Mouse (Mus musculus) MEL (cell line): Measurements from ENCODE around the gene Birc5. TPM values are rescaled to one million over a fixed set of nuclear protein-coding genes. Genes with fewer than 3 reads are reported as not detected.

Experiments used
- DNase-seq: peaks from one replicate; pipeline ENCODE4 v3.0.0; 2011; ENCODE audit warnings: low read depth, low spot score
- H3K27ac ChIP-seq: 2 replicates; pipeline ENCODE4 v1.5.1; 2012; ENCODE audit warnings: low read depth, mild to moderate bottlenecking, control low read depth, low read length, moderate library complexity; ENCODE audit not compliant: control insufficient read depth
- H3K27me3 ChIP-seq, 2 experiments: fragments of 150-350 bp in 1 of 2; sonication (generic) in 1 of 2; 2 replicates each; pipeline ENCODE4 v1.6.1; 2012; ENCODE audit warnings: low read length in 2 of 2, mild to moderate bottlenecking in 2 of 2, improper control_type of control experiment in 1 of 2, moderate library complexity in 1 of 2; ENCODE audit not compliant: insufficient read depth in 2 of 2, control insufficient read depth in 1 of 2
- H3K36me3 ChIP-seq, 2 experiments: 2 replicates each; pipeline ENCODE4 v1.6.1; 2012 to 2014; ENCODE audit warnings: low read length in 2 of 2, improper control_type of control experiment in 1 of 2, inconsistent platforms in 1 of 2, mild to moderate bottlenecking in 1 of 2; ENCODE audit not compliant: insufficient read depth in 2 of 2, control insufficient read depth in 1 of 2
- H3K4me1 ChIP-seq, 2 experiments: fragments of 150-350 bp in 1 of 2; sonication (generic) in 1 of 2; 2 replicates each; pipeline ENCODE4 v1.6.1; 2012; ENCODE audit warnings: low read length in 2 of 2, improper control_type of control experiment in 1 of 2, mild to moderate bottlenecking in 1 of 2; ENCODE audit not compliant: insufficient read depth in 2 of 2, control insufficient read depth in 1 of 2
- H3K4me3 ChIP-seq, 2 experiments: fragments of 150-350 bp in 1 of 2; sonication (generic) in 1 of 2; 2 replicates each; pipeline ENCODE4 v1.5.1; 2012; ENCODE audit warnings: low read depth in 2 of 2, low read length in 2 of 2, mild to moderate bottlenecking in 2 of 2, moderate library complexity in 2 of 2, control low read depth in 1 of 2, improper control_type of control experiment in 1 of 2; ENCODE audit not compliant: control insufficient read depth in 1 of 2, insufficient read depth in 1 of 2
- H3K79me2 ChIP-seq: 2 replicates; pipeline ENCODE4 v1.6.1; 2012; ENCODE audit warnings: mild to moderate bottlenecking, low read length, moderate library complexity; ENCODE audit not compliant: control insufficient read depth, poor library complexity, insufficient read depth
- H3K9ac ChIP-seq: 2 replicates; pipeline ENCODE4 v1.6.1; 2012; ENCODE audit warnings: low read depth, mild to moderate bottlenecking, control low read depth, low read length, moderate library complexity; ENCODE audit not compliant: control insufficient read depth, poor library complexity, severe bottlenecking
- H3K9me3 ChIP-seq: fragments of 150-350 bp; sonication (generic); replicated peaks from 2 replicates; pipeline ENCODE4 v1.6.1; 2012; ENCODE audit warnings: mild to moderate bottlenecking, low read length, improper control_type of control experiment, moderate library complexity; ENCODE audit not compliant: insufficient read depth
- BHLHE40 ChIP-seq: IDR thresholded peaks from 2 replicates; pipeline ENCODE4 v1.6.1; 2012; ENCODE audit warnings: low read depth, mild to moderate bottlenecking, inconsistent platforms, low read length, improper control_type of control experiment, borderline replicate concordance
- CHD1 ChIP-seq: IDR thresholded peaks from 2 replicates; pipeline ENCODE4 v1.6.1; 2012; ENCODE audit warnings: low read depth, mild to moderate bottlenecking, inconsistent platforms, low read length, improper control_type of control experiment
- CHD2 ChIP-seq: IDR thresholded peaks from 2 replicates; pipeline ENCODE4 v1.6.1; 2011; ENCODE audit warnings: low read length, improper control_type of control experiment
- E2F4 ChIP-seq: IDR thresholded peaks from 2 replicates; pipeline ENCODE4 v1.6.1; 2011; ENCODE audit warnings: low read depth, low read length, improper control_type of control experiment, borderline replicate concordance
- ELF1 ChIP-seq: IDR thresholded peaks from 2 replicates; pipeline ENCODE4 v1.6.1; 2014; ENCODE audit warnings: low read depth, mild to moderate bottlenecking, inconsistent platforms, low read length, improper control_type of control experiment, moderate library complexity
- EP300 ChIP-seq, 2 experiments: IDR thresholded peaks; 2 replicates each; pipeline ENCODE4 v1.6.1; 2011; ENCODE audit warnings: improper control_type of control experiment in 2 of 2, low read length in 2 of 2, low read depth in 1 of 2, mild to moderate bottlenecking in 1 of 2
- ETS1 ChIP-seq: IDR thresholded peaks from 2 replicates; pipeline ENCODE4 v1.6.1; 2012; ENCODE audit warnings: low read depth, mild to moderate bottlenecking, inconsistent platforms, low read length, improper control_type of control experiment, moderate library complexity
- GABPA ChIP-seq: IDR thresholded peaks from 2 replicates; pipeline ENCODE4 v1.6.1; 2012; ENCODE audit warnings: low read depth, mild to moderate bottlenecking, inconsistent platforms, low read length, improper control_type of control experiment, moderate library complexity
- GATA1 ChIP-seq: IDR thresholded peaks from 2 replicates; pipeline ENCODE4 v1.6.1; 2011; ENCODE audit warnings: low read depth, low read length, improper control_type of control experiment
- HCFC1 ChIP-seq: IDR thresholded peaks from 2 replicates; pipeline ENCODE4 v1.6.1; 2012; ENCODE audit warnings: low read depth, mild to moderate bottlenecking, inconsistent platforms, low read length, improper control_type of control experiment, moderate library complexity
- JUND ChIP-seq: IDR thresholded peaks from 2 replicates; pipeline ENCODE4 v1.6.1; 2011; ENCODE audit warnings: low read depth, mild to moderate bottlenecking, improper control_type of control experiment, low read length
- KAT2A ChIP-seq: conservative IDR thresholded peaks from 2 replicates; pipeline ENCODE4 v1.6.1; 2012; ENCODE audit warnings: low read depth, low read length, improper control_type of control experiment, inconsistent platforms
- MAFK ChIP-seq: IDR thresholded peaks from 2 replicates; pipeline ENCODE4 v1.6.1; 2011; ENCODE audit warnings: low read depth, mild to moderate bottlenecking, low read length, improper control_type of control experiment, borderline replicate concordance
- MAX ChIP-seq: IDR thresholded peaks from 2 replicates; pipeline ENCODE4 v1.6.1; 2011; ENCODE audit warnings: low read length, improper control_type of control experiment
- MAZ ChIP-seq: IDR thresholded peaks from 2 replicates; pipeline ENCODE4 v1.6.1; 2012; ENCODE audit warnings: low read depth, mild to moderate bottlenecking, inconsistent platforms, low read length, improper control_type of control experiment
- MEF2A ChIP-seq: IDR thresholded peaks from 2 replicates; pipeline ENCODE4 v1.6.1; 2014; ENCODE audit warnings: low read depth, mild to moderate bottlenecking, inconsistent platforms, low read length, improper control_type of control experiment; ENCODE audit not compliant: poor library complexity, insufficient replicate concordance, severe bottlenecking; ENCODE audit errors: extremely low read depth
- MXI1 ChIP-seq: IDR thresholded peaks from 2 replicates; pipeline ENCODE4 v1.6.1; 2011; ENCODE audit warnings: mild to moderate bottlenecking, low read depth, low read length, improper control_type of control experiment
- MYB ChIP-seq: IDR thresholded peaks from 2 replicates; pipeline ENCODE4 v1.6.1; 2011; ENCODE audit warnings: mild to moderate bottlenecking, low read depth, low read length, improper control_type of control experiment
- MYC ChIP-seq: IDR thresholded peaks from 2 replicates; pipeline ENCODE4 v1.6.1; 2011; ENCODE audit warnings: low read depth, mild to moderate bottlenecking, low read length, improper control_type of control experiment, moderate library complexity
- NELFE ChIP-seq: IDR thresholded peaks from 2 replicates; pipeline ENCODE4 v1.6.1; 2011; ENCODE audit warnings: low read depth, low read length, improper control_type of control experiment
- NRF1 ChIP-seq: IDR thresholded peaks from 2 replicates; pipeline ENCODE4 v1.6.1; 2014; ENCODE audit warnings: low read depth, mild to moderate bottlenecking, inconsistent platforms, low read length, improper control_type of control experiment, moderate library complexity; ENCODE audit not compliant: poor library complexity, insufficient read depth, severe bottlenecking
- POLR2A ChIP-seq, 2 experiments: IDR thresholded peaks; 2 replicates each; pipeline ENCODE4 v1.6.1; 2011 to 2012; ENCODE audit warnings: low read length in 2 of 2, mild to moderate bottlenecking in 2 of 2, control low read depth in 1 of 2, improper control_type of control experiment in 1 of 2, low read depth in 1 of 2, moderate library complexity in 1 of 2; ENCODE audit not compliant: control insufficient read depth in 1 of 2, insufficient read depth in 1 of 2, poor library complexity in 1 of 2
- POLR2AphosphoS2 ChIP-seq: IDR thresholded peaks from 2 replicates; pipeline ENCODE4 v1.6.1; 2011; ENCODE audit warnings: low read length, improper control_type of control experiment
- POLR2AphosphoS5 ChIP-seq: IDR thresholded peaks from 2 replicates; pipeline ENCODE4 v1.6.1; 2012; ENCODE audit warnings: low read depth, borderline replicate concordance, mild to moderate bottlenecking, inconsistent platforms, low read length, moderate library complexity, mixed read lengths
- RAD21 ChIP-seq: IDR thresholded peaks from 2 replicates; pipeline ENCODE4 v1.6.1; 2011; ENCODE audit warnings: mild to moderate bottlenecking, low read depth, low read length, improper control_type of control experiment
- RCOR1 ChIP-seq: IDR thresholded peaks from 2 replicates; pipeline ENCODE4 v1.6.1; 2012; ENCODE audit warnings: low read depth, mild to moderate bottlenecking, inconsistent platforms, low read length, improper control_type of control experiment
- SIN3A ChIP-seq: IDR thresholded peaks from 2 replicates; pipeline ENCODE4 v1.6.1; 2012; ENCODE audit warnings: low read length, improper control_type of control experiment, inconsistent platforms
- SMC3 ChIP-seq: IDR thresholded peaks from 2 replicates; pipeline ENCODE4 v1.6.1; 2011; ENCODE audit warnings: low read depth, low read length, improper control_type of control experiment
- TAL1 ChIP-seq: IDR thresholded peaks from 2 replicates; pipeline ENCODE4 v1.6.1; 2012; ENCODE audit warnings: mild to moderate bottlenecking, inconsistent platforms, low read length, moderate library complexity, mixed read lengths
- TBP ChIP-seq: IDR thresholded peaks from 2 replicates; pipeline ENCODE4 v1.8.0; 2011; ENCODE audit warnings: low read depth, low read length, improper control_type of control experiment
- TCF12 ChIP-seq: IDR thresholded peaks from 2 replicates; pipeline ENCODE4 v1.6.1; 2014; ENCODE audit warnings: low read depth, mild to moderate bottlenecking, inconsistent platforms, low read length, improper control_type of control experiment, moderate library complexity
- UBTF ChIP-seq: IDR thresholded peaks from 2 replicates; pipeline ENCODE4 v1.6.1; 2012; ENCODE audit warnings: low read depth, mild to moderate bottlenecking, inconsistent platforms, low read length, improper control_type of control experiment, moderate library complexity, borderline replicate concordance; ENCODE audit not compliant: insufficient read depth
- USF2 ChIP-seq, 2 experiments: IDR thresholded peaks; 2 replicates each; pipeline ENCODE4 v1.6.1; 2011 to 2012; ENCODE audit warnings: improper control_type of control experiment in 2 of 2, low read length in 2 of 2, borderline replicate concordance in 1 of 2, inconsistent platforms in 1 of 2, low read depth in 1 of 2, mild to moderate bottlenecking in 1 of 2; ENCODE audit not compliant: insufficient read depth in 1 of 2
- ZC3H11A ChIP-seq: IDR thresholded peaks from 2 replicates; pipeline ENCODE4 v1.6.1; 2012; ENCODE audit warnings: low read depth, mild to moderate bottlenecking, inconsistent platforms, low read length, improper control_type of control experiment
- ZKSCAN1 ChIP-seq: IDR thresholded peaks from 2 replicates; pipeline ENCODE4 v1.6.1; 2012; ENCODE audit warnings: low read depth, mild to moderate bottlenecking, inconsistent platforms, low read length, improper control_type of control experiment, moderate library complexity
- ZMIZ1 ChIP-seq: IDR thresholded peaks from 2 replicates; pipeline ENCODE4 v1.6.1; 2012; ENCODE audit warnings: low read depth, mild to moderate bottlenecking, inconsistent platforms, low read length, improper control_type of control experiment, moderate library complexity
- ZNF384 ChIP-seq: IDR thresholded peaks from 2 replicates; pipeline ENCODE4 v1.6.1; 2012; ENCODE audit warnings: low read depth, mild to moderate bottlenecking, inconsistent platforms, low read length, improper control_type of control experiment
- polyA plus RNA-seq, 2 experiments: library from polyadenylated mRNA; stranded (reverse) in 1 of 2; unstranded in 1 of 2; fragments of >175 nt in 1 of 2; fragments of >200 nt in 1 of 2; gene quantifications; 2 replicates each; pipeline versions ENCODE4 v1.2.1 to v1.2.4; 2012; ENCODE audit warnings: low replicate concordance in 2 of 2, low read depth in 1 of 2; ENCODE audit not compliant: insufficient read length in 2 of 2, insufficient read depth in 1 of 2, missing spikeins in 1 of 2
- total RNA-seq: library from RNA; depleted of rRNA; stranded (reverse); fragments of 300-350 nt; gene quantifications from 2 replicates; pipeline ENCODE4 v1.2.3, GENCODE M21; 2012

The Birc5 gene
- total and polyA plus RNA-seq, 3 experiments, result 214 to 242 TPM; not detected in 1

DNA sequence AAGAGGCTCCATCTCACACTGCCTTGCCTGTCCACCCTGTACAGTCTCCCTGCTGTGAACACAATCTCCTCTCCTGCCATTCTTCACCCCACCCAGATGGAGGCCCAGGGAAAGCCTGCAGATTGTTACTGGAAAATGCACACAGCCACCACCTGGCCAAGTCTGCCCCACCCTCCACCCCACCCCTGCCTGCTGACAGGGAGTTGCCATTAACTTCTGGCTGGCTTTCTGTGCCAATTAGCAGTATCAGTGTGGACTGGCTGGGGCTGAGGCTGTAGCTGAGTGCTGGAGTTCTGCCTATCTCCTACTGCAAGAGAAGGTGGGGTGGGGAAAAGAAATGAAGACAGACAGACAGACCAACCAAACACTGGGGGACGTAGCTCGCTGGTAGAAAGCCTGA, 10.5 kb upstream of the Birc5 start:
- H3K36me3 ChIP-seq, result peaks cover 0 to 17% of the 10 kb centered on the region in 2 experiments; a peak in 2 of 4 replicates
- peaks cover 21 to 28% of the 10 kb centered on the region in 2 experiments for H3K4me1 ChIP-seq
- H3K4me3 ChIP-seq, result peak overlapping the region in 1 of 2 experiments; percentile 13; a peak in 1 of 4 replicates
- H3K27ac ChIP-seq, result peak overlapping the region; percentile 73
- DNase-seq, result peak; percentile 93
- no peak overlapping the region; the same call in none of the 2 replicates for H3K9ac ChIP-seq
- no peaks in the 10 kb centered on the region for H3K27me3 ChIP-seq
- no peaks in the 10 kb centered on the region for H3K9me3 ChIP-seq
- H3K79me2 ChIP-seq, result no peaks in the 10 kb centered on the region
- TF ChIP-seq POLR2AphosphoS2 (no peak), TBP (0 out of 2 replicates have a peak, but pooled peaks have one; percentile 14), TAL1 (peak; percentile 64), EP300 (IDR thresholded peaks at IDR 0.05; ENCODE audit: low read depth in 1 of 2, low read length in 2 of 2) (peak; percentile 63 to 84; a peak in 3 of 4 replicates), RAD21 (no peak), CHD2 (no peak), RCOR1 (peak; percentile 43; the same call in 1 of the 2 replicates), ETS1 (peak; percentile 87), MAX (no peak), JUND (no peak), HCFC1 (no peak), UBTF (no peak), MAZ (no peak; the same call in 1 of the 2 replicates), MEF2A (no peak), GATA1 (peak; percentile 69), ZMIZ1 (no peak), POLR2A (IDR thresholded peaks at IDR 0.05; ENCODE audit: control insufficient read depth in 1 of 2, insufficient read depth in 1 of 2, low read depth in 1 of 2, low read length in 2 of 2, poor library complexity in 1 of 2) (0 out of 4 replicates have a peak, but pooled peaks of 1 of the 2 experiments have one; percentile 29), POLR2AphosphoS5 (no peak), USF2 (IDR thresholded peaks at IDR 0.05; ENCODE audit: borderline replicate concordance in 1 of 2, insufficient read depth in 1 of 2, low read depth in 1 of 2, low read length in 2 of 2) (no peak), GABPA (no peak), MYB (no peak), MYC (0 out of 2 replicates have a peak, but pooled peaks have one; percentile 21), MAFK (no peak), CHD1 (no peak), E2F4 (no peak), SMC3 (no peak; the same call in 1 of the 2 replicates), ZKSCAN1 (no peak), NELFE (no peak), ZC3H11A (no peak), SIN3A (peak; percentile 56), KAT2A (no peak), ZNF384 (no peak), BHLHE40 (0 out of 2 replicates have a peak, but pooled peaks have one; percentile 34), ELF1 (no peak), NRF1 (0 out of 2 replicates have a peak, but pooled peaks have one; percentile 14), TCF12 (peak; percentile 94), MXI1 (peak; percentile 69)
